Mouse (Mus musculus): ENCODE results near the gene Slc16a14.
"Not testable (repeated sequence)": the region's sequence is repeated elsewhere in the genome, so short reads cannot be mapped to it uniquely, and the experiment has no call there.

Gene Slc16a14

DNA sequence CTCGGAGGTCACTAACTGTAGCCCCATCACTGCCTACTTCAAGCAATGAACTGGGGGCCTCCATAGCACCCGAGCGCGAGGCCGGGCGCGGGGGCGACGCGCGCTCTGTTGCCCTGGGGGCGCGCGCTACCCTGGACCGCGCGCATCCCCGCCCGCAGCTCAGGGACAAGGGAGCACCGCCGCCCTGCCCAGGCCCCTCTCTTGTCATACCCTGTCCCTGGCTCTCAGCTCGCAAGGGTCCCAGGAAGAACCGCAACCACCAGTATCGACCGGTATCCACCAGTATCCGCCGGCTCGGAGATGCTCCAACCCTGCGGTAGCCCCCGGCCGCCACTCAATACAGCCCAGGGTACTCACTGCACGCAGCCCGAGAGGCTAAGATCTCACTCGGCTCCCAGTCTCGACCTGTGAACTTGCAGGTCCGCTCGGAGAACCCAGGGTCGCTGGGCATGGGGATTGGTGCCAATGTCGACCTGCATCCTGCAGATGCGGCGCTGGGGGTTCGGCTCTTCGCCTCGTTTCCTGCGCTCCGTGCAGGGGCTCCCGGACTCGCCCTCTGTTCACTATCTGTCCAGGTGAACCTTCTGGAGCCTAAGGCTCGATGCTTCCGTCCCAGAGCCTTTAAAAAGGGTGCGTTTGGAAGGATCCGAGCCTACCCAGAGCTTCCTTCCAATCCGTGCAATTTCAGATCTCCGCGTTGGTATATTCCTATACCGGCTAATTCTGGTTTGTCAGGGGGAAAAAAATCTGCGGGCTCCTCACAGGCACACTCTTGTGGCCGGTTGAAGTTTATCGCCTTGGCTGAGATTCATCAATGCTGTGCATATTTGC lies at the start of gene Slc16a14:
Slc16a14 (minus strand) TSS at position 632 of the 831 bp plus-strand sequence.
- peak; percentile 4 for DNase-seq

- DNase-seq: not testable (repeated sequence)
Observed at GRCm38 (mm10) chr1:84961779-84962178, 26.8 kb upstream of the Slc16a14 start.

- DNase-seq: not testable (repeated sequence)
Observed at GRCm38 (mm10) chr1:84957713-84958112, 22.8 kb upstream of the Slc16a14 start.

DNA sequence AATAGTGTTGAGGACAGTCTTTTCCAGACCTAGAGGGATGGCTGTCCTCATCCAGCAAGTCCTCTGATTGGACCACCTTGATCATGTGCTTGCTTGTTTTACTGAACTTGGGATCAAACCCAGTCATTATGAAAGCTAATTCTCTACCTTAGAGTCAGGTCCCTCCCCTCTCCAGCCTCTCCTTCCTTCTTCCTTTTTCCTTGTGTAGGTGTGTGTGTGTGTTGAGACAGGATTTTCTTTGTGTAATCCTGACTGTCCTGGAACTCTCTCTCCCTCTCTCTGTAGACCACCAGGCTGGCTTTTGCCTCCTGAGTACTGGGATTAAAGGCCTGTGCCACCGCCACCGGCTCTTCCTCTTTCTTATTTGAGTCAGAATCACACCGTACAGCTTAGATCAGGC lies 21.8 kb upstream of the Slc16a14 start:
- not testable (repeated sequence) for DNase-seq

- DNase-seq: no peak
Observed at GRCm38 (mm10) chr1:84952456-84953181, 17.7 kb upstream of the Slc16a14 start.

GRCm38 (mm10) chr1:84951566-84951965 lies 16.6 kb upstream of the Slc16a14 start:
- DNase-seq: no peak

DNA sequence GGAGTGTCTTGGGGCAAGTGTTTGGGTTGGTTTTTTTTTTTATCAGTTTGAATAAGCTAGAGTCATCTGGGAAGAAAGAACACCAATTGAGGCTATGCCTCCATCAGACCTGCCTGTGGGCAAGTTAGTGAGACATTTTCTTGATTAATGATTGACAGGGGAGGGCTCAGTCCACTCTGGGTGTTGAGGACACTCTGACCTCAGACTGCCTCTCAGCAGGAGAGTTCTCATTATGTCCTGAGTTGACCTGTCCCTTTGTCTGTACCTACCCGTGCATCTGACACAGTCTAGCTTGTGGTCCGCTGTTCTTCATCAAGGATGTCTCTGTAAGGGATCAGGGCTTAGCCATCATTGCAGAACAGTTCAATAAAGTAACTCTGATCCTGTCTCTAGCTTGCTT lies 12.5 kb upstream of the Slc16a14 start:
- no peak for DNase-seq

DNA sequence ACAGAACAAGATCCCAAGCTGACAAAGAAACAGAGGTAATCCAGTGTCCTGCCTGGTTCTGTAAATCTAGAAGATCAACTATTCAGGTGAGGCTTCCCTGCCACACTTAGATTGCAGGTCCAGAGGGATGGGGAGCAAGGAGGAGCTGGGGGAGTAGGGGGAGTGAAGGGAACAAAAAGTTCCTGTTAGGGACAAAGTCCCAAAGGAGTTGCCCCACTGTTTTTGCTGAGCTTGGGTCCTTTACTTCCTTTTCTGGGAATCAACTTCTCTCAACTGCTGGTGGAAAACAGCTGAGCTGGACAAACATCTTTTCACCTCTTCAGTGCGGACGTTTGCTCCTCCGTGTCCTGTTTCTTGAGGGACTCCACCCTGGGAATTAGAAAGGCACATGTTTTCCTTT lies 11.0 kb upstream of the Slc16a14 start:
- DNase-seq: no peak

- DNase-seq: no peak
Observed at GRCm38 (mm10) chr1:84943549-84943948, 8.6 kb upstream of the Slc16a14 start.

DNA sequence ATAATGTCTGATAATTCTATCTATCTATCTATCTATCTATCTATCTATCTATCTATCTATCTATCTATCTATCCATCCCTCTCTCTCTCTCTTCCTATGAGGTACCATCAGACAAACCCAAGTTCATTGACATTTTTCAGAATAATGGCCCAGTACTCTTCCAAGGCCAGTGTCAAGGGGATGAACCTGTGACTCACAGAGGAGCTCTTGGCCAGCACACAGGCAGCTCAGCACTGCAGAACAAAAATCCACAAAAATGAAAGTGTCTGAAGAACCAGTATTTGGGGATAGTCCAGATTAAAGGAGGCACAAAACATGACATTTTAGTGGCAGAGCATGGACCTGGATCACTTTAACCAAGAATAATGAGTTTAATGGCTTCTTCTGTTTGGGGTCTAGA lies 7.7 kb upstream of the Slc16a14 start:
- no peak for DNase-seq

DNA sequence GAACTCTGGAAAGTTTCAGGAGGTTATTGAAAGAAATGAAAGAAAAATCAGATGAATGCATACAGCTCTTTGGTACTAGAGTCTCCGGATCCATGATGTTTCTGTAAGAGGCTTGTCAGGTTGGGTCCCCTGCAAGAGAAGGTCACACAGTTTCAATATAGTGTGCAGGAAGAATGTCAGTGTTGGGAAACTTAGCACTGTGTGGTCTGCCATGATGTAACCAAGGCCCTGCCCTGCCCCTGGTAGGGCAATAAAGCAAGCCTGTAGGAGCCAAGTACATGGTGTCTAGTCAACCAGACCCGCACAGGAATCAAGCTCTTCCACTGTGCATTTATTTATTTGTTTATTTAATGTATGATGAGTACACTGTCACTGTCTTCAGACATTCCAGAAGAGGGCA lies 5.4 kb upstream of the Slc16a14 start:
- DNase-seq: no peak

GRCm38 (mm10) chr1:84939466-84939865 lies 4.5 kb upstream of the Slc16a14 start:
- DNase-seq: no peak

DNA sequence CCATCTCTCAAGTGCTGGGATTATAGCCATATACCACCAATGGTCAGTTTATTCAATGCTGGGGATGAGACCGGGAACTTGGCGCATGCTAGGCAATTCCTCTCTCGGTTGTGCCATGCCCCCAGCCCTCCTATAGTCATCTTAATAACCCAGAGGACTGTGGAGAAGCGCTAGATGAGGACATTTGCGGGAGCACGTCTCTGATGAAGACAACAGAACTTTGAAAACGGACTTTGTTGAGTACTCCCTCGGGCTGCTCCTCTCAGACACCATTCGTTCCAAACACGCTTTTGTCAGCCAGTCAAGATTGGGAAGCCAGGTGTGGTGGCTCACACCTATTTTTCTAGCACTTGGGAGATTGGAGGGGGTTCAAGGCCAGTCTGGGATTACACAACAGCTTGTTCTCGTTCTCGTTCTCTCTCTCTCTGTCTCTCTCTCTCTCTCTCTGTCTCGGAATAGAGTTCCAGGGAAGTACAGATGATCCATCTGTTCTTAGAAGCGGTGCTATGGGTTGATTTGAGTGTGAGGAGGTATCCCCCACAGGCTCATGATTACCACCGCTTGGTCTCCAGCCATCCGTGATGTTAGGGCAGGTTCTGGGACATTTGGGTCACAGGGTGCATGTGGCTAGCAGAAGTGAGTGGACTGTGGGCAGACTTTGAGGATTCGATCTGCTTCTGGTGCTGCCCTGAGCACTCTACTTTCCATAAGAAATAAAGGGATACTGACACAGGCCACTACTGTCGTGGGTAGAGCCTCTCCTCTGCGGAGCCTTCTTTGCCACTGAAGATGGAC lies 2.0 kb upstream of the Slc16a14 start:
- no peak for DNase-seq

GRCm38 (mm10) chr1:84935668-84936067 lies 734 bp upstream of the Slc16a14 start:
- DNase-seq: peak; percentile 26

- no peak for DNase-seq
Observed at GRCm38 (mm10) chr1:84934151-84934502, 807 bp downstream of the Slc16a14 start.

DNA sequence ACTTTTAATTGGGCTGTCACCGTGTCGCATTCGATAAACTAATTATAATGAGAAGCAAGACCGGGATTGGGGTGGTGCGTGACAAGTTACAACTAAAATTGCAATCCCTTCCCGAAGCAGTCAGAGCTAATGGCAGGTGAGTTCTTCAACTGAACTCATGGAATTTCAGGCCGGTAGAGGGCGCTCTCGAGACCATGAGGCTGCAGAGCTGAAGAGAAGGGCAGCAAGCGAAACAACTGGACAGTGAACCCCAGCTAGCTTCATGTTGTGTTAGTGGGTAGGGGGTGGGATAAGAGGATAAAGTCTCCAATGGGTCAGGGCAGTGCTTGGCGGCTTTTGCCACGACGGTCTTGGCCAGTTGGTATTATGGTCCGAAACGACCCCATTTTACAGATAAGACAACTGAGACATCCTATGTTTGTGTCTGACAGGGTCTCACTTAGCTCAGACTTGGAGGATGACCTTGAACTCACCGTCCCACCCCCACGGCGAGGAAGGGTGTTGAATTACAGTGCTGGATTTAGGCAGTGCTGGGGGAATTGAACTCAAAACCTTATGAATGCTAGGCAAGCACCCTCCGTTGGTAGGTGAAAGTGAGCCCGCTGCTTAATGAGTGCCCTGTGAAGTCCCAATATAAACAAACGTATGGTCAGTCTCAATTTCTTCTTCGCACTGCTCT lies 1.3 kb downstream of the Slc16a14 start:
- DNase-seq: peak; percentile 61

DNA sequence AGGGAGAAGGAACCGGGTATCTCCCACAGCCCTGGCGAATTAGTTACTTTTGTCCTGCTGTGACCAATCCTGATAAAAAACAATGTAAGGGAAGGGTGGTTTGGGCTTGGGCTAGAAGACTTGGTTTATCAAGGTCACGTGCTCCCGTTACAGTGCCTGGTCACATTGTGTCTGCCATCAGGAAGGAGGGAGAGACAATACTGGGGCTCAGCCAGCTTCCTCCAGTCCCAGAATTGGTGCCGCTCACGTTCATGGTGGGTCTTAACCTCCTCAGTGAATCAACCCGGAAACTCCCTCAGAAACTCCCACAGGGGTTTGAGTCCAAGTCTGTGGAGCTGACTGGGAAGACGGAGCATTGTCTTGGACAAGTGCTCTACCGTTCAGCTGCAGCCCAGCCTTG lies 9.3 kb downstream of the Slc16a14 start:
- no peak for DNase-seq

DNA sequence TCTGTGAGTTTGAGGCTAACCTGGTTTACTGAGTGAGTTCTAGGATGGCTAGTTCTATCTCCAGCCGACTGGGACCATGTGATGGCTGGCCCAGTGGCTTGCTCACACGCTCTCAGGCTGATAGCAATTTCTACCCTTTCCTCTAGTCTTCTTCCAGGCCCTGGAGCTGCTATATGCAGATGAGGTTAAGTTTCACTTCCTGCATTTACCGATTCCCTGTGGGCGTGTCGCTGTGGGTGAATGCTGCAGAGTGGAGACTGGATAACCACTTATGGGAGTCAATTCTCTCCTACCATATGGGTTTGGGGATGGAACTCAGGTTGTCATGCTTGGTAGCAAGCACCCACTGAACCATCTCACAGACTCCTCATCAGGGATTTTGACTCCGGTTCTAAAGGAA lies 10.8 kb downstream of the Slc16a14 start:
- DNase-seq: no peak

- no peak for DNase-seq
Observed at GRCm38 (mm10) chr1:84923432-84923831, 11.5 kb downstream of the Slc16a14 start.

GRCm38 (mm10) chr1:84918865-84919264 lies 16.1 kb downstream of the Slc16a14 start:
- no peak for DNase-seq

DNA sequence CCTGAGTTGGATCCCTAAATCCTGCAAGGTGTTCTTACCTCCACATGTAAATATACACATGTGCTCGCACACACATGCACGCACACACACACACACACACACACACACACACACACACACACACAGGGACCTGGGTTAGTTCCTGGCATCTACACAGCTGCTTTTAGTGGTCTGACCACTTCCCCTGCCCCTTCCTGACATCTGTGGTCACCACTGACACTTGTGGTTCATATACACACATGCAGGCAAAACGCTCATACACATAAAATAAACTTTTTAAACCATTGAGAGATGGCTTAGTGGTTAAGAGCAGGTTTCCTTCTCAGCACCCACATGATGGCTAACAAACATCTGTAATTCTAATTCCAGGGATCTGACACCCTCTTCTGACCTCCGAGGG lies 19.9 kb downstream of the Slc16a14 start:
- DNase-seq: no peak

DNA sequence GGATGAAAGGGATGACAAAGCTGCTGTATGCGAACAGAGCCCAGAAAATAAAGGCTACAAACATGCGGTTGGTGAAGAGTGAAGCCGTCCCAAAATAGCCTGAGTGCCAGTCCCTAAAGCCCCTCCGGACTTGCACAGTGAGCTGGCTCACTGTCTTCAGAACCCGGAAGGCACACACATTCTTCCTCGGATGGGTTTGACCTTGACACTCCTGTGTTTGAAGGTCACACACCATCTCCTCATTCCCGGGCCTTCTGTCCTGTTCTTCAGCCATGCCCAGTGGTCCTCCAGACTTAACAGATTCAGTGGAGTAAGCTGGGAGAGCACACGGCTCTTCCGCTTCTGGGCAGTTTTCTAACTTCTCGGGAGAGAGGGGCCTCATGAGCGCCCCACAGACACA lies 22.4 kb downstream of the Slc16a14 start:
- DNase-seq: no peak

Data from lung, postnatal 10 days (tissue).